Mouse (Mus musculus): ENCODE measurements around the gene Acad11.

GRCm38 (mm10) chr9:104027186-104027585 is 36.0 kb upstream of the Acad11 start:
- TF ChIP-seq GATA1 (IDR thresholded peaks at IDR 0.05; ENCODE audit: low read length) (no peak), TAL1 (IDR thresholded peaks at IDR 0.05; ENCODE audit: low read length) (no peak)

All from erythroblast, embryonic 14.5 days (primary cell).